Mouse (Mus musculus) lung, adult 2 months (tissue): ENCODE measurements around the gene 5730409E04Rik.

Experiments used
- CTCF ChIP-seq: fragments of 200-500 bp; IDR thresholded peaks from 2 replicates; pipeline ENCODE4 v1.5.1; 2011; ENCODE audit warnings: mild to moderate bottlenecking, low read length, control low read depth; ENCODE audit not compliant: insufficient read depth
- POLR2A ChIP-seq: fragments of 200-500 bp; IDR thresholded peaks from 2 replicates; pipeline ENCODE4 v1.6.1; 2011; ENCODE audit warnings: low read depth, mild to moderate bottlenecking, control low read depth, low read length, borderline replicate concordance; ENCODE audit errors: extremely low read depth

DNA sequence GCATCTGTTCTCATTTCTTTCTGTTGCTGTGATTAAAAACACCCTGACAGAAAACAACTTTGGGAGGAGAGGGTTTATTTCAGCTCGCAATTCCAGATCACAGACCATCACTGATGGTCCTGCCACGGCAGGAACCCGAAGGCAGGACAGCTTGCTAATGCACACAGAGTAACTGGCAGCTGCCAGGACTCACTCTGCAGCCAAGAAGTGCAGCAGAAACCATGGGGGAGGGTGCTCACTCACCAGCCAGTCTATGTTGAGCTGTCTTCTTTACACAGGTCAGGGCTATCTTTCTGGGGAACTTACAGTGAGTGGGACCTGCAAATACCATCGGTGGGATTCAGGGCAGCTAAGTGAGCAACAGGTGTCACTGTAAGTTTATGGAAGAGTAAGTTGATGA is 27.8 kb downstream of the 5730409E04Rik start:
- TF ChIP-seq CTCF (no peak), POLR2A (no peak)
